Mouse (Mus musculus): Measurements from ENCODE around the gene Gfra1. TPM values are rescaled to one million over a fixed set of nuclear protein-coding genes. Genes with fewer than 3 reads are reported as not detected.

The Gfra1 gene
- polyA plus RNA-seq, 1 experiment from 2014 or later, result 33.0 TPM

DNA sequence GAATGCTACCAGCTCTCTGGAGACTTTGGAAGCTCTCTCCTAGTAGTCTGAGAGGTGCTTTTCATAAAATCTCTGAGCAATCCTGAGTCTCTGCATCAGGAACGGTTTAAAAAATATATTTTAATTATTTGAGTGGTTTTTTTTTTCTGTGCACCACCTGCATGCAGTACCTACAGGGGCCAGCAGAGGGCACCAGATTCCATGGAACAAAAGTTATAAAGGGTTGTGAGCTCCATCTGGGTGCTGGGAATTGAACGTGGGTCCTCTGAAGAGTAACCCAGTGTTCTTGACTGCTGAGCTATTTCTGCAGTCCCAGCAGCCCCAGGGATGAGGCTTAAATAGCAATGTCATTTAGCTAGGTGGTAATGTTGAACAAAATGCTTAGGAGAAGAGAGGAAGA is 141.9 kb downstream of the Gfra1 start:
- Histone ChIP-seq H3K4me3 (replicated peaks) (no peak overlapping the region), H3K36me3 (no peaks in the 10 kb centered on the region), H3K9me3 (no peaks in the 10 kb centered on the region; the same call in 1 of the 2 replicates), H3K27ac (no peak overlapping the region), H3K9ac (no peak overlapping the region), H3K4me2 (no peak overlapping the region), H3K4me1 (no peaks in the 10 kb centered on the region), H3K27me3 (replicated peaks) (no peaks in the 10 kb centered on the region)
- no peak for ATAC-seq (ENCODE audit: insufficient read depth, low FRiP score, low read depth)
- WGBS, result 78% methylated on average over 2 of the region's 2 CpGs

DNA sequence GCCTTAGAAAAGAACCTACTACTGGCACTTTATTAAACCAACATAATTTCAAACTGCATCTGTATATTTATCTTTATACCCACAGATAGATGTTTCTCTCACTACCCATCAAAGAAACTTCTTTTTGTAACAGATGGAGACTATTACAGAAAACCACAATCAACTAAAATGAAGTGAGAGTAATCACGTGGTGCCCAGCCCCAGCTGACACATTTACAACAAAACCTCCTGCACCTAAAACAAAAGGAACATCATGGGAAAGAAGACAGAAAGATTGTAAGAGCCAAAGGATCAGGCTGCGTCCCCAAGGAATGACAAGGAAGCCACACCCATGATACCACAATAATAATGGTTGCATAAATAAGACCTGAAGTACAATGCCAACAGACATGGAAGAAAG is 143.2 kb downstream of the Gfra1 start:
- no peak overlapping the region for H3K9ac ChIP-seq
- H3K27ac ChIP-seq, result no peak overlapping the region
- no peaks in the 10 kb centered on the region; the same call in 1 of the 2 replicates for H3K9me3 ChIP-seq
- no peak overlapping the region for H3K4me2 ChIP-seq
- H3K4me3 ChIP-seq (replicated peaks), result no peak overlapping the region
- no peaks in the 10 kb centered on the region for H3K27me3 ChIP-seq (replicated peaks)
- ATAC-seq (ENCODE audit: insufficient read depth, low FRiP score, low read depth), result no peak
- WGBS, result 82% methylated on average over 2 of the region's 2 CpGs
- H3K4me1 ChIP-seq, result no peaks in the 10 kb centered on the region
- no peaks in the 10 kb centered on the region for H3K36me3 ChIP-seq

DNA sequence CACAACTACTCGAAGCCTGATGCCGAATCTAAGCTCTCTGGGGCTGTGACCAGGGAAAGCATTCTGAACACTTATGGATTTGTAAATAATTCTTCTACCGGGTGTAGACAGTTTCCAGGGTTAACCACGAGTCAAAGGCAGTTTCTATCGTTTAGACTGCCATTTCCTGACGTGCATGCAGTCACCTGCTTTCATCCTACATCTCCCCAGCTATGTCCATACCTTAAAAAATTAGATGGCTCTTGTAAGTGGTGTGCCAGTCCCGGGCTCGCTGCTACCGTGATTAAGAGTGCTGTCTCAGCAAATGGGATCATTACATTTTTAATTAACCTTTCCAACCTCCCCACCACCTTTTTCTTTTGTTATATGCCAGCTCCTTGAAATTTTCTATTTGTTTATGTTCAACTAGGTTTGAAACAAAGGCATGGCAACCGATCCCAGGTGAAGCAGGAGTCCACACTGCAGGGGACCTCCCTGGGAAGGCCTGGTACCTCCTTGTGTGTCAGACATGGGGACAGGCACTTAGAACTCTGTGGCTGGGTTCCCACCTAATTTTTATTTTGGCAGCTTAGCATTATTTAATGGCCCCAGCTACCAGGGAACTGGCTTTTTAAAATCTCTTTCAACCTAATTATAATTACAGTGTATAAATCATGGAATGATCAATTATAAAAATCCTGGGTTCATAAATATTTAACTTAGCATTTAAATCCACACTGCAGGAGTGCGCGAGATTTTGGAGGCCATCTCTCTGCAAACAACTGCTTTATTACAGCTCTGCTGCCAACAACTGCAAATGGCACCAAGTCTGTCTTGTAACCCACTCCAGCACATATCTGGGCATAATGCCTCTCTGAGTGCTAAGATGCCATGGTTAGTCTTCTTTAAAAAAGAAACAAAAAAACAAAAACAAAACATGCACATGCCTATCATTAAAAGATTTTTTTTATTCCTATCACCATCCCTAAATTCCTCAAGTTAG is 145.1 kb downstream of the Gfra1 start:
- no peaks in the 10 kb centered on the region; the same call in 1 of the 2 replicates for H3K9me3 ChIP-seq
- WGBS, result 47% methylated on average over 12 of the region's 12 CpGs
- H3K27me3 ChIP-seq (replicated peaks), result no peaks in the 10 kb centered on the region
- no peak for ATAC-seq (ENCODE audit: insufficient read depth, low FRiP score, low read depth)
- H3K4me2 ChIP-seq, result no peak overlapping the region
- no peak overlapping the region for H3K9ac ChIP-seq
- no peak overlapping the region for H3K27ac ChIP-seq
- H3K4me1 ChIP-seq, result no peaks in the 10 kb centered on the region
- H3K36me3 ChIP-seq, result no peaks in the 10 kb centered on the region
- H3K4me3 ChIP-seq (replicated peaks), result no peak overlapping the region

DNA sequence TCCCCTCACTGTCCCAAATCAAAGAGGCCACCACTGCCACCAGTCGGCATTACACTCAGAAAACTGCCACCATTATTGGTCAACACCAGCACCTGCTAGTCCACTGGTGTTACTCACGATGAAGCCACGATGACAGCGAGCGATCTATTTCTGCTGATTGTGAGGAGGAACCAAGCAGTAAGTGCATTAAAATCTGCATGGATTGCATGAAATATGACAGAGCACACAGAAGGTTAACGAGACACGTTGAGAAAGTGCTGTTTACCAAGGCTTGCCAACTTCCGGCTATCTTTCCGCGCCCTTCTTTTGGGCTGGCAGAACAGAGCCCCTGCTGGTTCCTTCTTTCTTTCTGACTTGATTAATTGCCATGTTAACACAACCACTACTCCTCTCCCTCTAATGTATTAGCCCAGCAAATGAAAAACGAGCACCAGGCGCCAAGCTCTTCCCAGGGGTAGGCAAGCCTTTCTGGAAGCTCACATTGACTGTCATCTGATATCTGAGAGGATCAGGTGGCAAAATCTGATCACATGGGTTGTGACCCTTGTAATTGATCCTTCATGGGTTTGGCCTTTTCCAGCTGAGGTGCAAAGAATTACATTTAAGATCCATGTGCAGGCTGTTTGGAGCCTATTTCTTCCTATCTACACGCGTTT is 146.0 kb downstream of the Gfra1 start:
- Histone ChIP-seq H3K9ac (no peak overlapping the region), H3K4me3 (replicated peaks) (no peak overlapping the region), H3K27me3 (replicated peaks) (no peaks in the 10 kb centered on the region), H3K4me2 (no peak overlapping the region), H3K27ac (no peak overlapping the region), H3K36me3 (no peaks in the 10 kb centered on the region), H3K4me1 (no peaks in the 10 kb centered on the region), H3K9me3 (no peaks in the 10 kb centered on the region; the same call in 1 of the 2 replicates)
- ATAC-seq (ENCODE audit: insufficient read depth, low FRiP score, low read depth), result no peak
- WGBS, result 65% methylated on average over 14 of the region's 14 CpGs

DNA sequence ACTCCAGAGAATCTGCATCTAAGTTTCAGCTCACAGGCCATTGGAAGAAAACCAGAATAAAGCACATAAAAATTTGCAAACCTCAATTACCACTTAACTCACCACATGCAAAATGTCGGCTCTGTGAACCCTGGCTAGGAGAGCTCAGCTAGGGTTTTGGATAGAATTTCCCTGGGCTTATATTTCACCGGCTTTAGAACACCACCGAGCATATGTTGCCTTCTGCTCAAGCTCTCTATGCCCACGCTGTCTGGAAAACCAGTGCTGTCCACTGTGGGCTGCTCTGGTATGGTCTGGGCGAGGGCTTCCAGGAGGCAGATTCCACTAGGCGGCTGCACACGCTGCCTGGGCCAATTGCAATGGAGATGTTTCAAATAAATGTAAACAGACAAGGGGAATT is 154.6 kb downstream of the Gfra1 start:
- Histone ChIP-seq H3K4me3 (replicated peaks) (no peak overlapping the region), H3K27ac (no peak overlapping the region), H3K36me3 (no peaks in the 10 kb centered on the region), H3K4me1 (no peaks in the 10 kb centered on the region), H3K9me3 (no peaks in the 10 kb centered on the region), H3K9ac (no peak overlapping the region), H3K4me2 (no peak overlapping the region), H3K27me3 (replicated peaks) (no peaks in the 10 kb centered on the region)
- whole genome bisulfite sequencing, result 76% methylated on average over 7 of the region's 7 CpGs
- ATAC-seq (ENCODE audit: insufficient read depth, low FRiP score, low read depth), result no peak

DNA sequence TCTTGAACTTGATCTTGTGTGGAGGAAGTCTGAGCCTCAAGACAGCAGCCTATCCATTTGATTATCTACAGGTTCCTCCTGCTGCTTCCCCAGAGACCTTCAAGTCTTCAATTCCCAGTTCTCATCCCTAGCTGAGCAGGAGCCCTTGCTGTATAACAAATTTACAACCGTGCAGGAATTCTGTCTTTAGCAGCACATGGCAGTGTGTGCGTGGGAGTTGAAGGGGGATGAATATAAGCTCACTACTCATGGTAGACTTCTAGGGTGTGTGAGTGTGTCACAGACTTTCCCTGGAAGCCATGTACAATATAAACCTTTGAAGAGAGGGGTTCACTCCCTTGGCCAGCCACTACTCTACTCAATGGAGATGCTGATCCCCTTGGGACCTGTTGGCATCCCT is 157.8 kb downstream of the Gfra1 start:
- H3K4me3 ChIP-seq (replicated peaks), result no peak overlapping the region
- no peaks in the 10 kb centered on the region for H3K36me3 ChIP-seq
- H3K9me3 ChIP-seq, result no peaks in the 10 kb centered on the region
- no peak overlapping the region for H3K9ac ChIP-seq
- H3K4me1 ChIP-seq, result no peaks in the 10 kb centered on the region
- 79% methylated on average over 2 of the region's 2 CpGs for WGBS
- no peak for ATAC-seq (ENCODE audit: insufficient read depth, low FRiP score, low read depth)
- no peak overlapping the region for H3K4me2 ChIP-seq
- H3K27me3 ChIP-seq (replicated peaks), result no peaks in the 10 kb centered on the region
- no peak overlapping the region for H3K27ac ChIP-seq

DNA sequence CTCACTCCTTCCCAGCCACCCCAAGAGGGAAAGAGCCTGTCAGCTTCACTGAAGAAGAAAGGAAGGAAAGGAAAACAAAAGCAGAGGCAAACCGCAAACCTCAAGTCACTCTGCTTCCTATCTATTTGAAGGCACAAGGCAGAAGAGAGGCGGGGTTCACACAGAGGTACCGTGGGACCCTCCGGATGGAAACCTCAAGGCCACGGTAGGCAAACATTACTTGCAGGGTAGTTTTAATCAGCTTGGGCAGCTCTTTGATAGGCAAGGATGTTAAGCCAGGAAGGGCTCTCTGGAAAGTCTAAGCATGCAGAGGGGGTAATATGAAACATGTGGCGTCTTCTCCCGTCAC is 158.9 kb downstream of the Gfra1 start:
- Histone ChIP-seq H3K4me3 (replicated peaks) (no peak overlapping the region), H3K36me3 (no peaks in the 10 kb centered on the region), H3K27me3 (replicated peaks) (no peaks in the 10 kb centered on the region), H3K9ac (no peak overlapping the region), H3K4me1 (no peaks in the 10 kb centered on the region), H3K9me3 (no peaks in the 10 kb centered on the region), H3K4me2 (no peak overlapping the region), H3K27ac (no peak overlapping the region)
- no peak for ATAC-seq (ENCODE audit: insufficient read depth, low FRiP score, low read depth)
- WGBS, result 53% methylated on average over 7 of the region's 7 CpGs

DNA sequence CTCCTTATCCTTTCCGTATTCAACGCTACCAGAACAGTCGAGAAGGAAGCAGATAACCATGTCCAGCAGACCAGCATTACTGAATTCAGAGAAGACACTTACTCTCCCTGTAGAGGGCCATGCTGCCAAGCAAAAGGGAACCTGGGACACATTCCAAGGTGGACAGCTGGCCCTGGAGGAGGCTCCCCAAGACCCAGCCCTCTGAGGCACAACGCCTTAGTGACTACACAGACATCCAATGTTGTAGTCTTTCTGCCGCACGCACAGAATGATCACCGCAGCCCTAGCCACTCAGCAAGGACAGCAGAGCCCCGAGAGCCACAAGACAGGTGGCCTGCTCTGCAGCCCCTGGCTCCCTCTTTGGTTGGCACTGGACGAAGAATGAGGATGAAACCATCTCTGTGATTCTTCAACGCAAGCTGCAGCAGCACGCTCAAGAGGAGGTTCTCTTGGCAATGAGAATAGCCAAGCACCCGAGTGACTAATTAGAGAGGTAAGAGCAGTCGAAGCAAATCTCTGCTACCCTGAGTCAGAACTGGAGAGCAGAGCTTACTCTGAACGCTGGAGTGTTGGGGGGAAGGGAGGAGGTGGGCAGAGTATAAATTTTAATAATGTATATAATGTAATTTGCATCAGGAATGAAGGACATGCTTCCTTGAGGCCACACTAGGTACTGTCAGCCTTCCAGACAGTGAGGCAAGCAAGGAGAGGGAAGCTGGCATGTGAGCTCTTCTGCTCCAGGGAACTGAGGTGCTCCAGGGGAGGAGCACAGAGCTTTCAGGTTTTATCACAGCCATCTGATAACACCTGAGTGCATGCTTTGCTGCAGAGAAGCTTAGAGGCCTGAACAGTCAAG is 159.5 kb downstream of the Gfra1 start:
- Histone ChIP-seq H3K9me3 (no peaks in the 10 kb centered on the region), H3K4me3 (replicated peaks) (no peak overlapping the region), H3K4me2 (no peak overlapping the region), H3K27me3 (replicated peaks) (no peaks in the 10 kb centered on the region), H3K36me3 (no peaks in the 10 kb centered on the region), H3K4me1 (no peaks in the 10 kb centered on the region), H3K27ac (no peak overlapping the region), H3K9ac (no peak overlapping the region)
- 77% methylated on average over 14 of the region's 14 CpGs for WGBS
- ATAC-seq (ENCODE audit: insufficient read depth, low FRiP score, low read depth), result no peak

DNA sequence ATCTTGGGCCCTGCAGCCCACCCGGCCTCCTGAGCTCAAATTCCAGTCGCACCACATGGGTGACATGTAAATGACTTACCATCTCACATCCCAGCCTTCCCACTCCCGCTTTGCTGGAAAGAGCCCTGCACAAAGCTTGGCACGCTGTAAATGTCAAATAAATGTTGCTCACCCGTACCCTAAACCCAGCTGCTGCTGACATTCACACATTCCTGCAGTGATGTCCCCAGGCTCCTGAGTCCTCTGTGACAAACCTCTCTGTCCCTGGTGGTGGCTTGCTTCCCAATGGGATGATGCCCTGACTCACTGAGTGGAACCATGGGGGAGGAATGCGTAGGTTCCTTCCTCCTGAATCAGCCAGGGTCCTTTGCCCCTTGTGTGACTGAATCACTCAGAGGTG is 167.6 kb downstream of the Gfra1 start:
- H3K9ac ChIP-seq, result no peak overlapping the region
- no peaks in the 10 kb centered on the region for H3K4me1 ChIP-seq
- no peak overlapping the region for H3K4me3 ChIP-seq (replicated peaks)
- no peak for ATAC-seq (ENCODE audit: insufficient read depth, low FRiP score, low read depth)
- H3K27ac ChIP-seq, result no peak overlapping the region
- H3K27me3 ChIP-seq (replicated peaks), result no peaks in the 10 kb centered on the region
- H3K4me2 ChIP-seq, result no peak overlapping the region
- no peaks in the 10 kb centered on the region for H3K36me3 ChIP-seq
- no peaks in the 10 kb centered on the region for H3K9me3 ChIP-seq
- WGBS, result 73% methylated on average over 6 of the region's 6 CpGs

DNA sequence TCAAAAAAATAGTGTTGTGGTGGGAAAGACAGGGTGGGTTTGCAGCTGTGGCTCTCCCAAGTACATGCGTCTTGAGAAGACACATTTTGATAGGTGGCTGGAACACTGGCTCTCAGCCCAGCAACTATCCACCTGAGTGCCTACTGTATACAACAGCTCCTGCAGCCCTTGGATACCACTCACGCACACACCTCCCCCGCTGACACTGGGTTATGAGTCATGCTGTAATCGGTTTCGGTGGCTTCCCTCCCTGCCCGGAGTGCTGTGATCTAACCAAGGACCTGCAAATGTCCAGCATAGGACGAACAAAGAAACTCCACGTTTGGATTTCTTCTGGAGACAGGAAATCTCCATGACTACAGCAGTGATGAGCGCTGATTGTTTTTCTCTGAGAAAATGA is 180.4 kb downstream of the Gfra1 start:
- WGBS, result 66% methylated on average over 9 of the region's 9 CpGs
- Histone ChIP-seq H3K4me2 (no peak overlapping the region), H3K9me3 (no peaks in the 10 kb centered on the region), H3K4me3 (replicated peaks) (no peak overlapping the region), H3K4me1 (0 out of 2 replicates have a peak, but pooled peaks cover 6% of the 10 kb centered on the region), H3K9ac (no peak overlapping the region), H3K36me3 (no peaks in the 10 kb centered on the region), H3K27me3 (replicated peaks) (no peaks in the 10 kb centered on the region), H3K27ac (no peak overlapping the region)
- no peak for ATAC-seq (ENCODE audit: insufficient read depth, low FRiP score, low read depth)

DNA sequence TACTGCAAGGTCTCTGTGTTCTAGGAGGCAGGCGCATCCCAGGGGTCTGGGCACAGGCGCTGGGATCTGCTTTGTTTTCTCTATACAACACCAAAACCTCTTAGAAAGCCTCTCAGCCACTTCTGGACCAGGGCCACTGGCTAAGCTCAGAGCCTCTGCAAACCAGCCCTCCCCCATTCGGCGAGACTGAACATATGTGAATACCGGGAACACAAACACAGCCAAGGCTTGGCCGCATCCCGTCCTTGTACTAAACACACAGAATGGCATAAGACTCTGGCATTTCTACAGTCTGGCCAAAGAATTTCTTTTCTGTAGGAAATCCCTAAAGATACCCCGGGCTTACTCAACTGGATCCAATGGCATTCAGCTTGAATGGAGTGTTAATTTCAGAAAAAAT is 183.9 kb downstream of the Gfra1 start:
- 75% methylated on average over 8 of the region's 8 CpGs for WGBS
- no peak for ATAC-seq (ENCODE audit: insufficient read depth, low FRiP score, low read depth)
- H3K4me3 ChIP-seq (replicated peaks), result no peak overlapping the region
- H3K9me3 ChIP-seq, result no peaks in the 10 kb centered on the region
- 0 out of 2 replicates have a peak, but pooled peaks cover 6% of the 10 kb centered on the region for H3K4me1 ChIP-seq
- no peaks in the 10 kb centered on the region for H3K36me3 ChIP-seq
- no peak overlapping the region for H3K9ac ChIP-seq
- no peak overlapping the region for H3K27ac ChIP-seq
- H3K4me2 ChIP-seq, result no peak overlapping the region
- no peaks in the 10 kb centered on the region for H3K27me3 ChIP-seq (replicated peaks)
